Mouse (Mus musculus): Measurements from ENCODE around the gene Cpox. TPM values are rescaled to one million over a fixed set of nuclear protein-coding genes. Genes with fewer than 3 reads are reported as not detected.

Gene Cpox
- polyA plus RNA-seq, 1 experiment from 2014 or later: 8.5 TPM

GRCm38 (mm10) chr16:58675256-58675655, 5.2 kb downstream of the Cpox start:
- Histone ChIP-seq H3K9me3 (ENCODE audit: control insufficient read depth, low read length) (no peaks in the 10 kb centered on the region), H3K36me3 (ENCODE audit: control insufficient read depth, insufficient read depth) (0 out of 2 replicates have a peak, but pooled peaks cover 7% of the 10 kb centered on the region), H3K27ac (ENCODE audit: low read length) (no peak overlapping the region), H3K9ac (replicated peaks; ENCODE audit: low read depth, low read length) (no peak overlapping the region), H3K4me3 (replicated peaks; ENCODE audit: low read length) (no peak overlapping the region), H3K4me2 (ENCODE audit: low read length) (no peak overlapping the region), H3K27me3 (replicated peaks; ENCODE audit: control insufficient read depth, insufficient read depth, low read length) (no peaks in the 10 kb centered on the region), H3K4me1 (replicated peaks; ENCODE audit: control insufficient read depth, insufficient read depth, low read length) (peaks cover 8% of the 10 kb centered on the region)
- WGBS: 95% methylated on average over 13 of the region's 13 CpGs
- no peak for ATAC-seq

- Histone ChIP-seq H3K9ac (replicated peaks; ENCODE audit: low read depth, low read length) (no peak overlapping the region), H3K9me3 (ENCODE audit: control insufficient read depth, low read length) (no peaks in the 10 kb centered on the region), H3K4me3 (replicated peaks; ENCODE audit: low read length) (no peak overlapping the region), H3K4me2 (ENCODE audit: low read length) (no peak overlapping the region), H3K36me3 (ENCODE audit: control insufficient read depth, insufficient read depth) (0 out of 2 replicates have a peak, but pooled peaks cover 7% of the 10 kb centered on the region), H3K27me3 (replicated peaks; ENCODE audit: control insufficient read depth, insufficient read depth, low read length) (no peaks in the 10 kb centered on the region), H3K4me1 (replicated peaks; ENCODE audit: control insufficient read depth, insufficient read depth, low read length) (peaks cover 4% of the 10 kb centered on the region; the same call in 1 of the 2 replicates), H3K27ac (ENCODE audit: low read length) (no peak overlapping the region)
- 90% methylated on average over 7 of the region's 7 CpGs for WGBS
- ATAC-seq: no peak
Measured at GRCm38 (mm10) chr16:58676156-58676555, 6.1 kb downstream of the Cpox start.

GRCm38 (mm10) chr16:58676633-58677032, 6.5 kb downstream of the Cpox start:
- Histone ChIP-seq H3K27me3 (replicated peaks; ENCODE audit: control insufficient read depth, insufficient read depth, low read length) (no peaks in the 10 kb centered on the region), H3K4me3 (replicated peaks; ENCODE audit: low read length) (no peak overlapping the region), H3K9ac (replicated peaks; ENCODE audit: low read depth, low read length) (no peak overlapping the region), H3K9me3 (ENCODE audit: control insufficient read depth, low read length) (no peaks in the 10 kb centered on the region), H3K27ac (ENCODE audit: low read length) (no peak overlapping the region), H3K36me3 (ENCODE audit: control insufficient read depth, insufficient read depth) (0 out of 2 replicates have a peak, but pooled peaks cover 7% of the 10 kb centered on the region), H3K4me2 (ENCODE audit: low read length) (no peak overlapping the region), H3K4me1 (replicated peaks; ENCODE audit: control insufficient read depth, insufficient read depth, low read length) (no peaks in the 10 kb centered on the region; the same call in 1 of the 2 replicates)
- ATAC-seq: no peak
- WGBS: 92% methylated on average over 3 of the region's 3 CpGs

GRCm38 (mm10) chr16:58677491-58677890, 7.4 kb downstream of the Cpox start:
- H3K36me3 ChIP-seq (ENCODE audit: control insufficient read depth, insufficient read depth): 0 out of 2 replicates have a peak, but pooled peaks cover 7% of the 10 kb centered on the region
- WGBS: 72% methylated on average over 5 of the region's 5 CpGs
- H3K27ac ChIP-seq (ENCODE audit: low read length): no peak overlapping the region

GRCm38 (mm10) chr16:58678660-58679059, 8.6 kb downstream of the Cpox start:
- Histone ChIP-seq H3K4me2 (ENCODE audit: low read length) (no peak overlapping the region), H3K27ac (ENCODE audit: low read length) (no peak overlapping the region), H3K4me3 (replicated peaks; ENCODE audit: low read length) (no peak overlapping the region), H3K9ac (replicated peaks; ENCODE audit: low read depth, low read length) (no peak overlapping the region), H3K36me3 (ENCODE audit: control insufficient read depth, insufficient read depth) (0 out of 2 replicates have a peak, but pooled peaks cover 7% of the 10 kb centered on the region), H3K9me3 (ENCODE audit: control insufficient read depth, low read length) (no peaks in the 10 kb centered on the region), H3K4me1 (replicated peaks; ENCODE audit: control insufficient read depth, insufficient read depth, low read length) (no peaks in the 10 kb centered on the region), H3K27me3 (replicated peaks; ENCODE audit: control insufficient read depth, insufficient read depth, low read length) (no peaks in the 10 kb centered on the region)
- 89% methylated on average over 7 of the region's 7 CpGs for WGBS
- no peak for ATAC-seq

More at GRCm38 (mm10) chr16:58677491-58677890, 7.4 kb downstream of the Cpox start:
- no peak overlapping the region for H3K4me2 ChIP-seq (ENCODE audit: low read length)
- H3K9ac ChIP-seq (replicated peaks; ENCODE audit: low read depth, low read length): no peak overlapping the region
- H3K4me1 ChIP-seq (replicated peaks; ENCODE audit: control insufficient read depth, insufficient read depth, low read length): no peaks in the 10 kb centered on the region
- H3K27me3 ChIP-seq (replicated peaks; ENCODE audit: control insufficient read depth, insufficient read depth, low read length): no peaks in the 10 kb centered on the region
- no peak overlapping the region for H3K4me3 ChIP-seq (replicated peaks; ENCODE audit: low read length)
- H3K9me3 ChIP-seq (ENCODE audit: control insufficient read depth, low read length): no peaks in the 10 kb centered on the region
- ATAC-seq: no peak

- 83% methylated on average over 6 of the region's 6 CpGs for WGBS
- H3K9ac ChIP-seq (replicated peaks; ENCODE audit: low read depth, low read length): no peak overlapping the region
- no peak overlapping the region for H3K27ac ChIP-seq (ENCODE audit: low read length)
- no peak for ATAC-seq
- no peak overlapping the region for H3K4me3 ChIP-seq (replicated peaks; ENCODE audit: low read length)
- H3K36me3 ChIP-seq (ENCODE audit: control insufficient read depth, insufficient read depth): 0 out of 2 replicates have a peak, but pooled peaks cover 2% of the 10 kb centered on the region
- no peaks in the 10 kb centered on the region for H3K4me1 ChIP-seq (replicated peaks; ENCODE audit: control insufficient read depth, insufficient read depth, low read length)
- H3K4me2 ChIP-seq (ENCODE audit: low read length): no peak overlapping the region
- H3K27me3 ChIP-seq (replicated peaks; ENCODE audit: control insufficient read depth, insufficient read depth, low read length): no peaks in the 10 kb centered on the region
- no peaks in the 10 kb centered on the region for H3K9me3 ChIP-seq (ENCODE audit: control insufficient read depth, low read length)
Measured at GRCm38 (mm10) chr16:58682046-58682445, 12.0 kb downstream of the Cpox start.

- H3K9ac ChIP-seq (replicated peaks; ENCODE audit: low read depth, low read length): no peak overlapping the region
- 79% methylated on average over 7 of the region's 7 CpGs for WGBS
- no peaks in the 10 kb centered on the region for H3K27me3 ChIP-seq (replicated peaks; ENCODE audit: control insufficient read depth, insufficient read depth, low read length)
- 0 out of 2 replicates have a peak, but pooled peaks cover 2% of the 10 kb centered on the region for H3K36me3 ChIP-seq (ENCODE audit: control insufficient read depth, insufficient read depth)
- ATAC-seq: no peak
- no peaks in the 10 kb centered on the region for H3K9me3 ChIP-seq (ENCODE audit: control insufficient read depth, low read length)
- H3K27ac ChIP-seq (ENCODE audit: low read length): no peak overlapping the region
- H3K4me2 ChIP-seq (ENCODE audit: low read length): no peak overlapping the region
- no peaks in the 10 kb centered on the region for H3K4me1 ChIP-seq (replicated peaks; ENCODE audit: control insufficient read depth, insufficient read depth, low read length)
- no peak overlapping the region for H3K4me3 ChIP-seq (replicated peaks; ENCODE audit: low read length)
Measured at GRCm38 (mm10) chr16:58682870-58683269, 12.8 kb downstream of the Cpox start.

GRCm38 (mm10) chr16:58683911-58684310, 13.8 kb downstream of the Cpox start:
- H3K4me2 ChIP-seq (ENCODE audit: low read length): no peak overlapping the region
- H3K9ac ChIP-seq (replicated peaks; ENCODE audit: low read depth, low read length): no peak overlapping the region
- no peak for ATAC-seq
- H3K27ac ChIP-seq (ENCODE audit: low read length): no peak overlapping the region
- 96% methylated on average over 4 of the region's 4 CpGs for WGBS
- H3K27me3 ChIP-seq (replicated peaks; ENCODE audit: control insufficient read depth, insufficient read depth, low read length): no peaks in the 10 kb centered on the region
- no peaks in the 10 kb centered on the region for H3K9me3 ChIP-seq (ENCODE audit: control insufficient read depth, low read length)
- H3K4me3 ChIP-seq (replicated peaks; ENCODE audit: low read length): no peak overlapping the region
- H3K36me3 ChIP-seq (ENCODE audit: control insufficient read depth, insufficient read depth): no peaks in the 10 kb centered on the region
- no peaks in the 10 kb centered on the region for H3K4me1 ChIP-seq (replicated peaks; ENCODE audit: control insufficient read depth, insufficient read depth, low read length)

GRCm38 (mm10) chr16:58684537-58684936, 14.4 kb downstream of the Cpox start:
- Histone ChIP-seq H3K36me3 (ENCODE audit: control insufficient read depth, insufficient read depth) (no peaks in the 10 kb centered on the region), H3K9ac (replicated peaks; ENCODE audit: low read depth, low read length) (no peak overlapping the region), H3K4me1 (replicated peaks; ENCODE audit: control insufficient read depth, insufficient read depth, low read length) (no peaks in the 10 kb centered on the region), H3K27ac (ENCODE audit: low read length) (no peak overlapping the region), H3K4me2 (ENCODE audit: low read length) (no peak overlapping the region), H3K27me3 (replicated peaks; ENCODE audit: control insufficient read depth, insufficient read depth, low read length) (no peaks in the 10 kb centered on the region), H3K4me3 (replicated peaks; ENCODE audit: low read length) (no peak overlapping the region), H3K9me3 (ENCODE audit: control insufficient read depth, low read length) (no peaks in the 10 kb centered on the region)
- ATAC-seq: no peak

All from forebrain, embryonic 16.5 days (tissue).